Mouse (Mus musculus) ES-E14 (cell line): ENCODE data around the gene Gm13272. TPM values are rescaled to one million over a fixed set of nuclear protein-coding genes. Genes with fewer than 3 reads are reported as not detected.
"Not testable (repeated sequence)": the region's sequence is repeated elsewhere in the genome, so short reads cannot be mapped to it uniquely, and the experiment has no call there.

ENCODE experiments used
- DNase-seq: peaks from one replicate; pipeline ENCODE4 v3.0.0-alpha.2; 2013; ENCODE audit warnings: low read depth, low spot score
- H3K27ac ChIP-seq: 2 replicates; pipeline ENCODE4 v1.5.1; 2012; ENCODE audit warnings: low read depth, mild to moderate bottlenecking, low read length, moderate library complexity, mixed read lengths; ENCODE audit not compliant: poor library complexity, insufficient read depth, severe bottlenecking
- H3K36me3 ChIP-seq: 2 replicates; pipeline ENCODE4 v1.6.1; 2012; ENCODE audit warnings: mild to moderate bottlenecking, low read length, moderate library complexity, mixed read lengths; ENCODE audit not compliant: control insufficient read depth, poor library complexity, insufficient read depth, severe bottlenecking
- H3K4me1 ChIP-seq, 2 experiments: fragments of 150-350 bp in 1 of 2; sonication (generic) in 1 of 2; 2 replicates each; pipeline ENCODE4 v1.6.1; 2012; ENCODE audit warnings: low read length in 2 of 2, mild to moderate bottlenecking in 1 of 2, mixed read lengths in 1 of 2; ENCODE audit not compliant: control insufficient read depth in 2 of 2, insufficient read depth in 2 of 2, poor library complexity in 1 of 2
- H3K4me3 ChIP-seq, 2 experiments: fragments of 150-350 bp in 1 of 2; sonication (generic) in 1 of 2; 2 replicates each; pipeline ENCODE4 v1.5.1; 2012; ENCODE audit warnings: low read length in 2 of 2, low read depth in 1 of 2, mild to moderate bottlenecking in 1 of 2, mixed read lengths in 1 of 2; ENCODE audit not compliant: insufficient read depth in 1 of 2, poor library complexity in 1 of 2, severe bottlenecking in 1 of 2
- H3K9ac ChIP-seq: 2 replicates; pipeline ENCODE4 v1.6.1; 2012; ENCODE audit warnings: low read depth, mild to moderate bottlenecking, low read length, mixed read lengths; ENCODE audit not compliant: poor library complexity, insufficient read depth, severe bottlenecking
- H3K9me3 ChIP-seq: fragments of 150-350 bp; sonication (generic); 2 replicates; pipeline ENCODE4 v1.6.1; 2012; ENCODE audit warnings: low read depth, mild to moderate bottlenecking, low read length; ENCODE audit not compliant: control insufficient read depth, insufficient read depth
- CHD2 ChIP-seq: IDR thresholded peaks from 2 replicates; pipeline ENCODE4 v1.6.1; 2014; ENCODE audit warnings: mild to moderate bottlenecking, low read depth, low read length, inconsistent platforms
- HCFC1 ChIP-seq: IDR thresholded peaks from 2 replicates; pipeline ENCODE4 v1.6.1; 2012; ENCODE audit warnings: low read length, inconsistent platforms, borderline replicate concordance; ENCODE audit not compliant: insufficient read depth
- MAFK ChIP-seq: IDR thresholded peaks from 2 replicates; pipeline ENCODE4 v1.6.1; 2014; ENCODE audit warnings: mild to moderate bottlenecking, low read depth, low read length, inconsistent platforms; ENCODE audit not compliant: insufficient read depth
- ZC3H11A ChIP-seq: IDR thresholded peaks from 2 replicates; pipeline ENCODE4 v1.6.1; 2012; ENCODE audit warnings: low read depth, mild to moderate bottlenecking, inconsistent platforms, low read length, borderline replicate concordance
- ZNF384 ChIP-seq: IDR thresholded peaks from 2 replicates; pipeline ENCODE4 v1.6.1; 2012; ENCODE audit warnings: low read depth, low read length, inconsistent platforms
- in situ Hi-C, 2 experiments: fragments of 600-800 bp; cut with MboI; formaldehyde crosslinking; loops; one replicate each; pipeline ENCODE4 v1.15.1; 2025; ENCODE audit warnings: low sequenced_read_pairs in 2 of 2, inconsistent platforms in 1 of 2; ENCODE audit not compliant: unreplicated experiment in 2 of 2
- total RNA-seq: library from RNA; depleted of rRNA; stranded (reverse); fragments of 300-350 nt; gene quantifications from 2 replicates; pipeline ENCODE4 v1.2.3, GENCODE M21; 2012

The Gm13272 gene
- total RNA-seq, 1 experiment, result not detected

DNA sequence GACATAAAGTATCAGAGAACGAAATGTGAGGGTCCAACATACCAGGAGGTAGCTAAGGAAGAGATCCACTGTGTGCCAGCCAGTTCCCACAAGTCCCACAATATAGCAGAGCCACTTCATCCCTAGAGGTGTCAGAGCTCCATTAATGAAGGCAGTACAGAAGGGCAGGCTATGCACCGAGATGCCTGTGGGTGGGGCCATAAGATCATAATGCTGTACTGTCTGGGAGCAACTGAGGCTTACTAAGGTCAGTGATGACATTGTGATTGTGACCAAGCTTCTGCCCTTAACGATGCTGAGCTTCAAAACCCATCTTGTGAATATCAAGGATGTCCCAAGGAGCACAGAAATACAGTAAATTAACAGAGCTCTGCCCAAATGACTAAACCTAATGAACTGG is 35.4 kb upstream of the Gm13272 start:
- no peak overlapping the region for H3K9ac ChIP-seq

DNA sequence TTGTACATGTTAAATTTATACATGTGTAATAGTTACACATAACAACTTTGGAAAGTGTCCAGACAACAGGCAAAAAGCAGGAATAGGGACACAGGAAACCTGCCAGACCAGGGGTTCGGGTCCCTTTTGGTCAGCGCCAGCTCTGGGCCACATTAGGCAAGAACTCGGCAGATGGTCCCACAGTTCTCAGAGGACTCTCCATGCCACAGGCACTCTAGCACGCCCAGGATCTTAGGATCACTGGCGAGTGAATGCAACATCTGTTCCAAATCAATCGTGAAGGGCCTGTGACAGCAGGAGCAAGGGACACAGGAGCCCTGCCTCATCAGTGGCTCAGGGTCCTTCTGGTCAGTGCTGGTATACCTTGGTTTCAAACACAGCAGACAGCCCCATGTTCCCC is 29.7 kb upstream of the Gm13272 start:
- H3K4me1 ChIP-seq, result no peaks in the 10 kb centered on the region
- H3K27ac ChIP-seq, result no peak overlapping the region
- no peak for DNase-seq
- H3K36me3 ChIP-seq, result no peaks in the 10 kb centered on the region
- TF ChIP-seq CHD2 (no peak), ZNF384 (no peak)
- no peak overlapping the region for H3K4me3 ChIP-seq
- H3K9ac ChIP-seq, result no peak overlapping the region
- in situ Hi-C loops, result no loop called here
- H3K9me3 ChIP-seq, result no peaks in the 10 kb centered on the region

More for the DNA sequence above, 35.4 kb upstream of the Gm13272 start:
- Histone ChIP-seq H3K36me3 (no peaks in the 10 kb centered on the region), H3K9me3 (no peaks in the 10 kb centered on the region), H3K4me3 (no peak overlapping the region), H3K27ac (no peak overlapping the region), H3K4me1 (no peaks in the 10 kb centered on the region)
- in situ Hi-C loops, result no loop called here
- no peak for TF ChIP-seq MAFK
- no peak for TF ChIP-seq HCFC1
- TF ChIP-seq ZC3H11A, result no peak
- no peak for DNase-seq

DNA sequence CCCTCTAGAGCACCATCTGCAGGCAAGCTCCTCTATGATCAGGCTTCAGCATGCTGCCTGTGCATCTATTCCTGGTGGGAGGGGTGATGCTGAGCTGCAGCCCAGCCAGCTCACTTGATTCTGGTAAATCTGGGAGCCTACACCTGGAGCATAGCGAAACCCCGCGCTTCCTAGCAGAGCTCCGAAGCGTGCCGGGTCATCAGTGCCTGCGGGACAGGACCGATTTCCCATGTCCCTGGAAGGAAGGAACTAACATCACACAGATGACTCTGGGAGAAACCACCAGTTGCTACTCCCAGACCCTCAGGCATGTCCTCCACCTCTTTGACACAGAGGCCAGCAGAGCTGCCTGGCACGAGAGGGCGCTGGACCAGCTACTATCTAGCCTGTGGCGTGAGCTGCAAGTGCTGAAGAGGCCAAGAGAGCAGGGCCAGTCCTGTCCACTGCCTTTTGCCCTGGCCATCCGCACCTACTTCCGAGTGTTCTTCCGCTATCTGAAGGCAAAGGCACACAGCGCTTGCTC is 24.8 kb upstream of the Gm13272 start, which contains the start of gene Gm13271:
Gene Gm13271 (plus strand): TSS at position 51 of the 523 bp plus-strand sequence.
- H3K9ac ChIP-seq, DNase-seq, in situ Hi-C loops, H3K36me3 ChIP-seq, H3K9me3 ChIP-seq, H3K4me1 ChIP-seq, H3K4me3 ChIP-seq, H3K27ac ChIP-seq: not testable (repeated sequence)

- H3K27ac ChIP-seq, H3K36me3 ChIP-seq, H3K9ac ChIP-seq, in situ Hi-C loops, DNase-seq, H3K4me1 ChIP-seq, H3K9me3 ChIP-seq, H3K4me3 ChIP-seq: not testable (repeated sequence)
Measured at GRCm38 (mm10) chr4:88756581-88757513, 22.8 kb upstream of the Gm13272 start.

GRCm38 (mm10) chr4:88757628-88758031 is 22.0 kb upstream of the Gm13272 start:
- in situ Hi-C loops, H3K9ac ChIP-seq, H3K4me3 ChIP-seq, H3K4me1 ChIP-seq, H3K9me3 ChIP-seq, H3K36me3 ChIP-seq, DNase-seq, H3K27ac ChIP-seq: not testable (repeated sequence)

- H3K36me3 ChIP-seq, H3K9me3 ChIP-seq, in situ Hi-C loops, DNase-seq, H3K9ac ChIP-seq, H3K4me1 ChIP-seq, H3K4me3 ChIP-seq, H3K27ac ChIP-seq: not testable (repeated sequence)
Measured at GRCm38 (mm10) chr4:88758751-88759150, 20.9 kb upstream of the Gm13272 start.

DNA sequence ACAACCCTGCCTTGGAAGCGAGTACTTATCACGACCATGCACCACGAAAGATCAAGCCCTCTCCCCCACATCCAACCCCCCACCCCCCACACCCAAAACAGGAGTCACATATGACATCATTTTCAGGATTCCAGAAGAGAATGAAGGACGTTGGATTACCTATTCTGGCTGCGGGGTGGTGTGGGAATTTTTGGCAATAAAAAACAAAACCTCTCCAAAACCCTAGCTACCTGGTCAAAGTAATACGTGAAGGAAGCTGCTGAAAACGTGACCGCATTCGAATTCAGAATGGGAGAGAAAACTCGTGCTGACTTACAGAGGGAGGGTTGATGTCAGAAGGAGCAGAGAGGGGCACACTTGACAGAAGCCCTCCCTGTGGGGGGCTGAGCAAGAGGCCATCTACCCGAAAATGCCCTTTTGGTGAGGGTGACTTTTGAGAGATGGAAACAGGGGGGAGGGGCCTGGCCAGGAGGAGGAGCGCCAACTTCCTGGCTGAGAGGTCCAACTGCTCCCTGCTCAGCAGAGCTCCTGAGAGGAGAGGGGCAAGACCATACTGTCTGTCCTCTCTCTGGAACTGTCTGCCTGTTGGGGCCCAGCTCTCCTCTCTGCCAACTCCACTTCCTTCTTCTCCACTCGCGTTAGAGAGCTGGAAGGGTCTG is 19.9 kb upstream of the Gm13272 start, which contains the start of gene Gm13283:
Gene Gm13283 (plus strand): TSS at position 510 of the 659 bp plus-strand sequence.
- DNase-seq, H3K9me3 ChIP-seq, H3K4me1 ChIP-seq, H3K27ac ChIP-seq, H3K4me3 ChIP-seq, H3K9ac ChIP-seq, H3K36me3 ChIP-seq, in situ Hi-C loops: not testable (repeated sequence)
